Mouse (Mus musculus): ENCODE results near the gene 5430402E10Rik.
"Not testable (repeated sequence)": the region's sequence is repeated elsewhere in the genome, so short reads cannot be mapped to it uniquely, and the experiment has no call there.

DNA sequence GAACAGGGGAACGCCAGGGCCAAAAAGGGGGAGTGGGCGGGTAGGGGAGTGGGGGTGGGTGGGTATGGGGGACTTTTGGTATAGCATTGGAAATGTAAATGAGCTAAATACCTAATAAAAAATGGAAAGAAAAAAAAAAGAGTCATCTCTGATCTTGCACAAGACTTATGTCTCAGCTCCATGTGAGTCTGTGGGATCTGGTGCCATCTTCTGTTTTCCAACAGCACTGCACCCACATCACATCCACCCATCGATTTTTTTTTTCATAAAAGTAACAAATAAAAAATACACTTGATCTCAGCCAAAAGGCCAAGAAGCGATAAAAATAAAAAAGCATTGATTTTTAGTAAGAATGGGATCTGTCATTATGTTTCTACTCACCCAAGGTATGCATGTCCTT, 44.8 kb downstream of the 5430402E10Rik start:
- TF ChIP-seq CTCF (IDR thresholded peaks at IDR 0.05; ENCODE audit: low read depth, low read length); POLR2A (IDR thresholded peaks at IDR 0.05; ENCODE audit: borderline replicate concordance, low read depth, low read length): not testable (repeated sequence)
